Mouse (Mus musculus): ENCODE data around the gene Dram1.

Gene Dram1

DNA sequence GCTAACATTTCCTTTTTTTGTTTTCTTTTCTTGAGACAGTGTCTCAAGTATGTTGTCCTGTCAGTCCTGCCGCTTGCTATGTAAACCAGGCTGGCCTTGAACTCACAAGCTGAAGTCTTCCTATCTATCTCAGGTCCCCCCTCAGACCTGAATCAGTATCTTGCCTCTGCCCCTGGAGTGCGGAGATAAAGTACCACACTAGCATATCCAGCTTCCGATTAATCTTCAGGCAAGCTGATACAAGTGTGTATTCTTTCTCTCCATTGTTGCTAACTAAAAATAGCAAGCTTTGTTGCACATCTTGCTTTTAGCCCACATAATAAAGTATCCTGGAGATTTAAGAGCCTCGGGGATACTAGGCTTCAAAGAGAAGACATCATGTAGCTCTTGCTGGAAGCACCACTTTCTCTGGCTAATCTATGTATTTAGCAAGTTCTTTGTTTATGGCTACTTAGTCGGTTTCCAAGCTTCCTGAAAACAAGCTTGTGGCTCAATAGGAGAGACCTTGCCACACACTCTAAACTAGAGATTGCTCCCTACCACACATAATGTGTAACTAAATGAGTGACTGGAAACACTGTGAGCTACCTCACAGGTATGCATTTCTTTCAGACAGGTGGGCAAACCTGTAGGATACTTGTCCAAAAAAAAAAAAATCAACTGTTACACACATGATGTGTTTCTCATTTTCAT is 27.3 kb downstream of the Dram1 start:
- DNase-seq (ENCODE audit: extremely low spot score, low spot score), result no peak

DNA sequence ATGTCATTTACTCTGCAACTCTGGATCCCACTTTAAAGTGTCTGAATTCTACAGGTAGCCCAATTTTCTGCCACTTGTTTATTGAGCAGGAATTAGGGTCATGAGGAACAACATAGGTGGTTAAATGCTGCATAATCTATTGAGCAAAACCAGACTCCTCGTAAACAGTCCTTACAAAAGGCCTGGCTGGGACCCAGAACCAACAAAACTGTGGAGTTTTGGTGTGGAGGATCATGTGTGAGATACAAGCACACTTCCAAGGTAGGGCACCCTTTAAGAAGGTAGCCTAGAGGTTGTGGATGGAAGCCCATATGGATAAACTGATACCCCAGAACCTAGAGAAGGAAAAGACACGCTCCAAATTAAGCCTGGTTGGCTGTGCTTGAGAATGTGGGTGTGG is 28.2 kb downstream of the Dram1 start:
- DNase-seq (ENCODE audit: extremely low spot score, low spot score), result no peak

DNA sequence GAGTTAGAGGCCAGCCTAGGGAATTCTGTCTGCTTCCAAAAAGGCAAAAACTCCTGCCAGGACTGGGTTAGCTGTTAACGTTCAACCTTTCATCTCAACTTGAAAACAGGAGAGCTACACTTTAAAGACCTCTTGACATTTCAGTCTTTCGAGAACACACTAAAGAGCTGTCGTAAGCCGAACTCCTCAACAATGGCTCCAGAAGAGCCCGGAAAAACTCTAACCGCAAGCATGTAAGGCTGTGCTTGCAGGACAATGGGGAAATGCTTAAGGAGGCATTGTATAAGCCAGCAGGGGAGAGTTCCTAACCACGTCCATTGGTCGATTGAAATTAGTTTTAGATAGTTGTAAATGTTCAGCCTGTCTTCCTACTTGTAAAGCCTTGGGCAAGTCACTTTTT is 29.1 kb downstream of the Dram1 start:
- no peak for DNase-seq (ENCODE audit: extremely low spot score, low spot score)

GRCm38 (mm10) chr10:88346454-88347245 is 32.2 kb downstream of the Dram1 start:
- no peak for DNase-seq (ENCODE audit: extremely low spot score, low spot score)

GRCm38 (mm10) chr10:88345899-88346401 is 32.9 kb downstream of the Dram1 start:
- no peak for DNase-seq (ENCODE audit: extremely low spot score, low spot score)

- no peak for DNase-seq (ENCODE audit: extremely low spot score, low spot score)
Measured at GRCm38 (mm10) chr10:88341368-88341767, 37.5 kb downstream of the Dram1 start.

DNA sequence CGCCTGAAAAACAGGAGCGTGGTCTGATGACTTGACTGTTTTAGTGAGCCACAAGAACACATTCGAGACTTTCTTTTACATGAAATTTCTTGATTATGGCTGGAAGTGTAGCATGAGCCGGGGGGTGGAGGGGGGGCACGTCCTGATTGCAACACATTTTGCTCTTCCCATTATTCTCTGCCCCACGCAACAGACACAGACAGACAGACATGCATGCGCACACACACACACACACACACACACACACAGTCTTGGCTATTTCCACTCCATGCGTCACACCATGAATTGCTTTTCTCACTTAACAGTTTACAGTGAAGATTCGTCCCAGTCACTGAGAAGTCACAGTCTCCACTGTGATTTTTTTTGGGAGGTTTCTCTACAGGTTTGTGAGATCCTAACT is 38.2 kb downstream of the Dram1 start:
- no peak for DNase-seq (ENCODE audit: extremely low spot score, low spot score)

DNA sequence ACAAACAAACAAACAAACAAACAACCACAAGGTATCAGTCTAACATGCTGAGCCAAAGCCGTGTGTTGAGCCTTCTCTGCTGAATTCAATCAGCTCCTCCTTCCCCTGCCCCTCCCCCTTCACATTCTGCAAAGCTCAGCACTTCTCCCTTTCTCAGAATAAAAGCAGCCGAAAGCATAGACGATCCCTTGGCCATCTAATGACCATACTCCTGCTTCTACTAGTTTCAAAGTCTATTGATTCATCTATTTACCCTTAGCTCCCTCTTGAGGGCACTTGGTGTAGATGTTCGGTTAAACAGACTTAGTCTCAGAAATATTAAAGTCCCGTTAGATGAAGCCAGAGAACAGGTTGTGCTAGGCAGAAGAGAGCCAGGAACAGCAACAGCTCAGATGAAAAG is 48.2 kb downstream of the Dram1 start:
- no peak for DNase-seq (ENCODE audit: extremely low spot score, low spot score)

- no peak for DNase-seq (ENCODE audit: extremely low spot score, low spot score)
Measured at GRCm38 (mm10) chr10:88328056-88328450, 50.8 kb downstream of the Dram1 start.

- DNase-seq (ENCODE audit: extremely low spot score, low spot score), result peak; percentile 79
Measured at GRCm38 (mm10) chr10:88327160-88328055, 51.5 kb downstream of the Dram1 start.

- no peak for DNase-seq (ENCODE audit: extremely low spot score, low spot score)
Measured at GRCm38 (mm10) chr10:88321739-88322138, 57.1 kb downstream of the Dram1 start.

GRCm38 (mm10) chr10:88320714-88321416 is 58.0 kb downstream of the Dram1 start:
- DNase-seq (ENCODE audit: extremely low spot score, low spot score), result no peak

DNA sequence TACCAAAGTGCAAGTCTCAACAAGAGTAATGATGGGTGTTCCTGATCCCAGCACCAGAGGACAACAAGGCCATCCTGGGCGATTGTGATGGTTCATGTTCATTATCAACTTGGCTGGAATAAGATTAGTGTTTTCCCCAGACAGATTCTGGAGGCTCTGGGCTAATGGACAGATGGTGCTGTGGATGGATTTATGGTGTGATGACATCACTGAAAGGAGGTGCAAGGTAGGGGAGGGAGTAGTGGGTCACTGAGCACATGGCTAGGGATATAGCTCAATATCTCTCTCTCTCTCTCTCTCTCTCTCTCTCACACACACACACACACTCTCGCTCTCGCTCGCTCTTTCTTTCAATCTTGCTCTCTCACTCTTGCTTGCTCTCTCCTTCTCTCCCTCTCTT is 60.7 kb downstream of the Dram1 start:
- DNase-seq (ENCODE audit: extremely low spot score, low spot score), result no peak

DNA sequence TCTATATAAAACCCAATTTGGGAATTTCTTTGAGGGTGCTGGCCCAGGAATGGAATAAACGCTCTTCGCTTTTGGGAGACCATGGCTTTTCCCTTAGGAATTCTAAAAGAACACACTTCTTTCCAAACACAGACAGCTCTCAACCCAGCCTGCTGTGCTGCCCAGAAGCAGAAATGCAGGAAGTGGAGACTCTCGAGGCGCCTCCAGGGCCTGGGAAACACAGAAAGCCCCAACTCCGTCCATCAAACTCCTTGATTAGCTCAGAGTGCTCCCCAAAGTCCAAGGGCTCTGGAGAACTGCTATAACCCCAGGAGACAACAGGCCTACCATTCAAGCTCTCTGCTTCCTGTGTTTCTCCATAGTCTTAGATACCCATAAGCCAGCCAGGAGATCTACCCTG is 61.7 kb downstream of the Dram1 start:
- DNase-seq (ENCODE audit: extremely low spot score, low spot score), result no peak

DNA sequence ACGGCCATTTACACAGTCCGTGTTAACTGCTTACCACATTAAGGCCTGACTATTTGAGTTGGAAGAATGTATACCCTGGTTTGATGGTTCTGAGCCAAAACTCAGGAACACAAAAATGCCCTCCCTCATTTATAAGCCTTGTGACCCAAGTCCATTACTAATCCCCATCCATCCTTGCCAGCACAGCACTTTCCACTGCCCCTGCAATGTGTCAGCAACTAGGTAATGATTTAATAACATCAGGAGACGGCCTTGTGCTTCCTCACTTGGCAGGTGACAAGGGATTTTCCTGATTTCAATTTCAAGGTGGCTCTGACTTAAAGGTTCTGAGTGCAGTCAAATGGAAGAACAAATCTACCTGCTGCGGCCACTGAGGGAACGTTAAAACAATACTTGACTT is 64.0 kb downstream of the Dram1 start:
- DNase-seq (ENCODE audit: extremely low spot score, low spot score), result no peak

DNA sequence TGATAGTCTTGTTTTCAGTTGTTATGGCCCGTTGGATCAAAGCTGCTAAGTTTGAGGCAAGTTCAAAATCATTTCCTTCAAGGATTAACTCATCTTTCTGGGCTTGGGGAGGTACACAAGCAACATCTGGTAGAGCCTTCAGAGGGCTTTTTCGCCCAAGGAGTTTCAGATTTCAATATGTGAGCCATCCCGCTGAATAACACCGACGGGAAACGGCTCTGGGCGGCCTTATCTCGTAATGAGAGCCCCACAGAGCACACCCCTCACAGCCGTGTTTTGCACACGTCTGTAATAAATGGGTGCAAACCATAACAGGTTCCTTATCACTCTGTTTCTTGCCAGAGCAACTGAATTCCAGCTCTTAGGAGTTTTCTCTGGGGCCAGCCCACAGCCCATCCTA is 69.0 kb downstream of the Dram1 start:
- DNase-seq (ENCODE audit: extremely low spot score, low spot score), result no peak

DNA sequence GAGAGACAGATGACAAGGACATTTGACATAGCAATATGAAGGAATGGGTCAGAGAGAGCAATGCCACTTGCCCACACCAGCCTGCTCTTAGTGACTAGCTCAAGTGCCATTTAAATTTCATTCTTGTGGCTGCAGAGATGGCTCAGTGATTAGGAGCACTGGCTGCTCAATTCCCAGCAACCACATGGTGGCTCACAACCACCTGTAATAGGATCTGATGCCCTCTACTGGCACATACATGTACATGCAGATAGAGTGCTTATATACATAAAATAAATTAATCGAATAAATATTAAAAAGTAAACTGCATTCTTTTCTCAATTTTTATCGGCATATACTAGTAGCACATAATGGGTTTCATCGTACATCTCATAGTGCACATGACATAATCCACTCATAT is 72.6 kb downstream of the Dram1 start:
- no peak for DNase-seq (ENCODE audit: extremely low spot score, low spot score)

DNA sequence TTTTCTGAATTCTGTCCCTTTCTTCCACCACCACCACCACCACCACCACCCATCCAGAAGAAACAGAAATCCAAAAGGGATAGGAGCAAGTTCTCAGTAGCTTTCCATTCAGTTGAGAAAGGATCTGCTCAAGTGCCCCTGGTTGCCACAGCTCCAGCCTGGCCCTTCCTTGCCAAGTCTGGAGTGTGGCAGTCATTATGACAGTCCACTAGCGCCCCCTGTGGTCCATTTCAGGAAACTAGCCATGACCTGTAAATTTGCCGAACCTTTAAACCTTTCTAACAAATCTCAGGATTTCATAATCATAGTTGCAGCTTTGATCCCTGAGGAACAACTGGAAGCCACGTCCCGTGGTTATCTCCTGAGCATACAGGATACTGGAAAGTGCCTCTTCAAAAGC is 74.6 kb downstream of the Dram1 start:
- DNase-seq (ENCODE audit: extremely low spot score, low spot score), result peak; percentile 77

- DNase-seq (ENCODE audit: extremely low spot score, low spot score), result no peak
Measured at GRCm38 (mm10) chr10:88303079-88303478, 75.8 kb downstream of the Dram1 start.

GRCm38 (mm10) chr10:88301802-88302470 is 76.9 kb downstream of the Dram1 start:
- DNase-seq (ENCODE audit: extremely low spot score, low spot score), result no peak

- DNase-seq (ENCODE audit: extremely low spot score, low spot score), result no peak
Measured at GRCm38 (mm10) chr10:88296991-88297390, 81.9 kb downstream of the Dram1 start.

All from neural tube, embryonic 10.5 days (tissue).